Mouse (Mus musculus): ENCODE results near the gene Rin2. TPM values are rescaled to one million over a fixed set of nuclear protein-coding genes. Genes with fewer than 3 reads are reported as not detected.

The Rin2 gene
- polyA plus RNA-seq, 1 experiment from 2014 or later: 21.1 TPM

- ATAC-seq (replicated peaks; ENCODE audit: insufficient number of reproducible peaks, low FRiP score, low TSS enrichment, low read depth) (no peak), DNase-seq (ENCODE audit: low spot score) (no peak)
- no peak overlapping the region for H3K27ac ChIP-seq (replicated peaks; ENCODE audit: low read depth, low read length)
- no peak overlapping the region for H3K9ac ChIP-seq (replicated peaks; ENCODE audit: low read length)
- H3K9me3 ChIP-seq (replicated peaks; ENCODE audit: control insufficient read depth, low read length): no peaks in the 10 kb centered on the region
- no peaks in the 10 kb centered on the region for H3K36me3 ChIP-seq (replicated peaks; ENCODE audit: control insufficient read depth, insufficient read depth, low read depth, low read length)
- H3K27me3 ChIP-seq (ENCODE audit: control insufficient read depth, insufficient read depth, low read length): no peaks in the 10 kb centered on the region
- no peak overlapping the region for H3K4me3 ChIP-seq (ENCODE audit: low read depth, low read length)
- H3K4me1 ChIP-seq (ENCODE audit: control insufficient read depth, insufficient read depth, low read length): no peaks in the 10 kb centered on the region
- no peak overlapping the region for H3K4me2 ChIP-seq (ENCODE audit: low read depth, low read length)
Observed at GRCm38 (mm10) chr2:145761436-145761835, 86.4 kb downstream of the Rin2 start.

GRCm38 (mm10) chr2:145769964-145770363 is 94.9 kb downstream of the Rin2 start:
- 0 out of 2 replicates have a peak, but pooled peaks have one; percentile 39 for ATAC-seq (replicated peaks; ENCODE audit: insufficient number of reproducible peaks, low FRiP score, low TSS enrichment, low read depth)
- no peak overlapping the region for H3K27ac ChIP-seq (replicated peaks; ENCODE audit: low read depth, low read length)
- H3K36me3 ChIP-seq (replicated peaks; ENCODE audit: control insufficient read depth, insufficient read depth, low read depth, low read length): no peaks in the 10 kb centered on the region
- 40% methylated on average over 10 of the region's 10 CpGs for WGBS
- no peak overlapping the region for H3K4me3 ChIP-seq (ENCODE audit: low read depth, low read length)
- H3K27me3 ChIP-seq (ENCODE audit: control insufficient read depth, insufficient read depth, low read length): no peaks in the 10 kb centered on the region
- no peaks in the 10 kb centered on the region for H3K4me1 ChIP-seq (ENCODE audit: control insufficient read depth, insufficient read depth, low read length)
- no peak overlapping the region for H3K4me2 ChIP-seq (ENCODE audit: low read depth, low read length)
- DNase-seq (ENCODE audit: low spot score): no peak
- no peak overlapping the region for H3K9ac ChIP-seq (replicated peaks; ENCODE audit: low read length)
- no peaks in the 10 kb centered on the region for H3K9me3 ChIP-seq (replicated peaks; ENCODE audit: control insufficient read depth, low read length)

GRCm38 (mm10) chr2:145770730-145771536 is 95.9 kb downstream of the Rin2 start:
- Histone ChIP-seq H3K9me3 (replicated peaks; ENCODE audit: control insufficient read depth, low read length) (no peaks in the 10 kb centered on the region), H3K27ac (replicated peaks; ENCODE audit: low read depth, low read length) (no peak overlapping the region), H3K36me3 (replicated peaks; ENCODE audit: control insufficient read depth, insufficient read depth, low read depth, low read length) (no peaks in the 10 kb centered on the region), H3K4me2 (ENCODE audit: low read depth, low read length) (no peak overlapping the region), H3K4me1 (ENCODE audit: control insufficient read depth, insufficient read depth, low read length) (no peaks in the 10 kb centered on the region), H3K27me3 (ENCODE audit: control insufficient read depth, insufficient read depth, low read length) (no peaks in the 10 kb centered on the region), H3K4me3 (ENCODE audit: low read depth, low read length) (no peak overlapping the region), H3K9ac (replicated peaks; ENCODE audit: low read length) (no peak overlapping the region)
- DNase-seq (ENCODE audit: low spot score) (no peak), ATAC-seq (replicated peaks; ENCODE audit: insufficient number of reproducible peaks, low FRiP score, low TSS enrichment, low read depth) (no peak; the same call in 1 of the 2 replicates)
- 85% methylated on average over 7 of the region's 7 CpGs for WGBS

- no peaks in the 10 kb centered on the region for H3K9me3 ChIP-seq (replicated peaks; ENCODE audit: control insufficient read depth, low read length)
- DNase-seq (ENCODE audit: low spot score) (no peak), ATAC-seq (replicated peaks; ENCODE audit: insufficient number of reproducible peaks, low FRiP score, low TSS enrichment, low read depth) (no peak)
- no peak overlapping the region for H3K27ac ChIP-seq (replicated peaks; ENCODE audit: low read depth, low read length)
- H3K9ac ChIP-seq (replicated peaks; ENCODE audit: low read length): no peak overlapping the region
- 81% methylated on average over 6 of the region's 6 CpGs for WGBS
- no peak overlapping the region for H3K4me3 ChIP-seq (ENCODE audit: low read depth, low read length)
- no peaks in the 10 kb centered on the region for H3K27me3 ChIP-seq (ENCODE audit: control insufficient read depth, insufficient read depth, low read length)
- no peaks in the 10 kb centered on the region for H3K36me3 ChIP-seq (replicated peaks; ENCODE audit: control insufficient read depth, insufficient read depth, low read depth, low read length)
- H3K4me1 ChIP-seq (ENCODE audit: control insufficient read depth, insufficient read depth, low read length): peaks cover 2% of the 10 kb centered on the region; the same call in 1 of the 2 replicates
- H3K4me2 ChIP-seq (ENCODE audit: low read depth, low read length): no peak overlapping the region
Observed at GRCm38 (mm10) chr2:145783247-145783646, 108.2 kb downstream of the Rin2 start.

- no peak overlapping the region for H3K27ac ChIP-seq (replicated peaks; ENCODE audit: low read depth, low read length)
- no peak overlapping the region for H3K4me3 ChIP-seq (ENCODE audit: low read depth, low read length)
- DNase-seq (ENCODE audit: low spot score): no peak
- H3K27me3 ChIP-seq (ENCODE audit: control insufficient read depth, insufficient read depth, low read length): no peaks in the 10 kb centered on the region
- peaks cover 2% of the 10 kb centered on the region; the same call in 1 of the 2 replicates for H3K4me1 ChIP-seq (ENCODE audit: control insufficient read depth, insufficient read depth, low read length)
- ATAC-seq (replicated peaks; ENCODE audit: insufficient number of reproducible peaks, low FRiP score, low TSS enrichment, low read depth): no peak
- no peaks in the 10 kb centered on the region for H3K9me3 ChIP-seq (replicated peaks; ENCODE audit: control insufficient read depth, low read length)
- H3K4me2 ChIP-seq (ENCODE audit: low read depth, low read length): no peak overlapping the region
- no peak overlapping the region for H3K9ac ChIP-seq (replicated peaks; ENCODE audit: low read length)
- no peaks in the 10 kb centered on the region for H3K36me3 ChIP-seq (replicated peaks; ENCODE audit: control insufficient read depth, insufficient read depth, low read depth, low read length)
- 59% methylated on average over 13 of the region's 13 CpGs for WGBS
Observed at GRCm38 (mm10) chr2:145784246-145784935, 109.4 kb downstream of the Rin2 start.

- Histone ChIP-seq H3K9me3 (replicated peaks; ENCODE audit: control insufficient read depth, low read length) (no peaks in the 10 kb centered on the region), H3K4me3 (ENCODE audit: low read depth, low read length) (no peak overlapping the region), H3K4me2 (ENCODE audit: low read depth, low read length) (no peak overlapping the region), H3K4me1 (ENCODE audit: control insufficient read depth, insufficient read depth, low read length) (peaks cover 2% of the 10 kb centered on the region; the same call in 1 of the 2 replicates), H3K27me3 (ENCODE audit: control insufficient read depth, insufficient read depth, low read length) (no peaks in the 10 kb centered on the region), H3K9ac (replicated peaks; ENCODE audit: low read length) (no peak overlapping the region), H3K36me3 (replicated peaks; ENCODE audit: control insufficient read depth, insufficient read depth, low read depth, low read length) (no peaks in the 10 kb centered on the region), H3K27ac (replicated peaks; ENCODE audit: low read depth, low read length) (no peak overlapping the region)
- DNase-seq (ENCODE audit: low spot score) (no peak), ATAC-seq (replicated peaks; ENCODE audit: insufficient number of reproducible peaks, low FRiP score, low TSS enrichment, low read depth) (no peak)
- WGBS: 90% methylated on average over 1 of the region's 1 CpGs
Observed at GRCm38 (mm10) chr2:145784964-145785363, 109.9 kb downstream of the Rin2 start.

GRCm38 (mm10) chr2:145785758-145786617 is 111.0 kb downstream of the Rin2 start:
- peak overlapping the region; percentile 39 for H3K9ac ChIP-seq (replicated peaks; ENCODE audit: low read length)
- no peaks in the 10 kb centered on the region for H3K9me3 ChIP-seq (replicated peaks; ENCODE audit: control insufficient read depth, low read length)
- H3K36me3 ChIP-seq (replicated peaks; ENCODE audit: control insufficient read depth, insufficient read depth, low read depth, low read length): no peaks in the 10 kb centered on the region
- no peaks in the 10 kb centered on the region for H3K27me3 ChIP-seq (ENCODE audit: control insufficient read depth, insufficient read depth, low read length)
- WGBS: under 1% methylated on average over 18 of the region's 18 CpGs
- peak overlapping the region; percentile 21 for H3K4me3 ChIP-seq (ENCODE audit: low read depth, low read length)
- H3K4me1 ChIP-seq (ENCODE audit: control insufficient read depth, insufficient read depth, low read length): peaks cover 2% of the 10 kb centered on the region; the same call in 1 of the 2 replicates
- DNase-seq (ENCODE audit: low spot score) (peak; percentile 71), ATAC-seq (replicated peaks; ENCODE audit: insufficient number of reproducible peaks, low FRiP score, low TSS enrichment, low read depth) (peak; percentile 77)
- peak overlapping the region; percentile 53 for H3K4me2 ChIP-seq (ENCODE audit: low read depth, low read length)
- H3K27ac ChIP-seq (replicated peaks; ENCODE audit: low read depth, low read length): peak overlapping the region; percentile 16; the same call in 1 of the 2 replicates
